Mouse (Mus musculus) erythroblast, embryonic 14.5 days (primary cell): Measurements from ENCODE around the gene Mcoln1.

ENCODE experiments used
- GATA1 ChIP-seq: IDR thresholded peaks from 2 replicates; pipeline ENCODE4 v1.6.1; 2012; ENCODE audit warnings: low read length, inconsistent platforms, mixed read lengths
- TAL1 ChIP-seq: IDR thresholded peaks from 3 replicates; pipeline ENCODE4 v1.6.1; 2012; ENCODE audit warnings: low read length, inconsistent platforms, mixed read lengths

GRCm38 (mm10) chr8:3522007-3522697 is 21.9 kb downstream of the Mcoln1 start:
- TF ChIP-seq GATA1 = peak; percentile 84
- TF ChIP-seq TAL1 = peak; percentile 96
